Mouse (Mus musculus) limb, embryonic 14.5 days (tissue): ENCODE measurements at regions not wholly inside any gene's neighbourhood (a gene's known extent, or its start where the extent isn't known, plus 50 kb on each side); places are given as distances from the start of the nearest gene placed in this dataset.

ENCODE experiments used
- ATAC-seq: fragments of 200-750 bp; cut with Nextera tagmentation; 2 replicates; pipeline ENCODE4 v1.8.0; 2017; ENCODE audit warnings: low read depth, moderate number of reproducible peaks, moderate TSS enrichment; ENCODE audit not compliant: low FRiP score
- DNase-seq: peaks from one replicate; pipeline ENCODE4 v3.0.0-alpha.2; 2015; ENCODE audit warnings: low spot score
- H3K27ac ChIP-seq: fragments of 300-500 bp; sonication (generic); replicated peaks from 2 replicates; pipeline ENCODE4 v1.5.1; 2014; ENCODE audit warnings: low read depth, mild to moderate bottlenecking, low read length, moderate library complexity, mixed read lengths
- H3K27me3 ChIP-seq: fragments of 300-500 bp; sonication (generic); 2 replicates; pipeline ENCODE4 v1.6.1; 2014; ENCODE audit warnings: low read length, mixed read lengths; ENCODE audit not compliant: control insufficient read depth, insufficient read depth
- H3K36me3 ChIP-seq: fragments of 300-500 bp; sonication (generic); 2 replicates; pipeline ENCODE4 v1.6.1; 2014; ENCODE audit warnings: mild to moderate bottlenecking, low read length, moderate library complexity, mixed read lengths; ENCODE audit not compliant: control insufficient read depth, insufficient read depth
- H3K4me1 ChIP-seq: fragments of 300-500 bp; sonication (generic); 2 replicates; pipeline ENCODE4 v1.6.1; 2014; ENCODE audit warnings: antibody characterized with exemption, low read length, mixed read lengths; ENCODE audit not compliant: control insufficient read depth, insufficient read depth
- H3K4me2 ChIP-seq: fragments of 300-500 bp; sonication (generic); replicated peaks from 2 replicates; pipeline ENCODE4 v1.6.1; 2014; ENCODE audit warnings: low read depth, mild to moderate bottlenecking, low read length, moderate library complexity; ENCODE audit not compliant: severe bottlenecking
- H3K4me3 ChIP-seq: fragments of 300-500 bp; sonication (generic); replicated peaks from 2 replicates; pipeline ENCODE4 v1.5.1; 2014; ENCODE audit warnings: low read length
- H3K9ac ChIP-seq: fragments of 300-500 bp; sonication (generic); 2 replicates; pipeline ENCODE4 v1.6.1; 2014; ENCODE audit warnings: mild to moderate bottlenecking, low read depth, low read length, moderate library complexity; ENCODE audit not compliant: severe bottlenecking
- H3K9me3 ChIP-seq: fragments of 300-500 bp; sonication (generic); 2 replicates; pipeline ENCODE4 v1.6.1; 2016; ENCODE audit warnings: low read length; ENCODE audit not compliant: control insufficient read depth
- POLR2A ChIP-seq: fragments of 200-500 bp; IDR thresholded peaks from 2 replicates; pipeline ENCODE4 v1.8.0; 2012; ENCODE audit warnings: inconsistent platforms, mild to moderate bottlenecking, moderate library complexity, borderline replicate concordance; ENCODE audit not compliant: insufficient read depth, insufficient read length; ENCODE audit errors: extremely low read depth
- WGBS: fragments of 180-500 bp; shearing (Covaris S2); extraction: QIAGEN DNeasy Blood & Tissue Kit; methylation state at CpG from one replicate; pipeline ENCODE4 v1.1.7; 2014; 5-methylcytosine and 5-hydroxymethylcytosine counted together

- WGBS = 19% methylated on average over 7 of the region's 7 CpGs
- DNase-seq (peak; percentile 89), ATAC-seq (peak; percentile 67; the same call in 1 of the 2 replicates)
- Histone ChIP-seq H3K9ac (no peak overlapping the region), H3K4me2 (no peak overlapping the region), H3K36me3 (no peaks in the 10 kb centered on the region), H3K4me3 (no peak overlapping the region), H3K27me3 (no peaks in the 10 kb centered on the region), H3K9me3 (no peaks in the 10 kb centered on the region), H3K27ac (no peak overlapping the region), H3K4me1 (no peaks in the 10 kb centered on the region)
- TF ChIP-seq POLR2A = no peak
Observed at GRCm38 (mm10) chr1:55874143-55874867, 468.6 kb downstream of the Plcl1 start.

GRCm38 (mm10) chr1:55874868-55875144, 469.1 kb downstream of the Plcl1 start:
- Histone ChIP-seq H3K9ac (no peak overlapping the region), H3K4me1 (no peaks in the 10 kb centered on the region), H3K36me3 (no peaks in the 10 kb centered on the region), H3K4me2 (no peak overlapping the region), H3K4me3 (no peak overlapping the region), H3K27ac (no peak overlapping the region), H3K9me3 (no peaks in the 10 kb centered on the region), H3K27me3 (no peaks in the 10 kb centered on the region)
- TF ChIP-seq POLR2A = no peak
- DNase-seq (peak; percentile 44), ATAC-seq (no peak)
- 71% methylated on average over 4 of the region's 4 CpGs for WGBS

GRCm38 (mm10) chr1:55884576-55884975, 478.9 kb downstream of the Plcl1 start:
- no peak overlapping the region for H3K4me3 ChIP-seq
- peaks cover 5% of the 10 kb centered on the region; the same call in 1 of the 2 replicates for H3K27me3 ChIP-seq
- ATAC-seq (no peak), DNase-seq (no peak)
- H3K36me3 ChIP-seq = no peaks in the 10 kb centered on the region
- 0 out of 2 replicates have a peak, but pooled peaks cover 3% of the 10 kb centered on the region for H3K9me3 ChIP-seq
- no peak overlapping the region for H3K27ac ChIP-seq
- no peak overlapping the region for H3K9ac ChIP-seq
- TF ChIP-seq POLR2A = no peak
- H3K4me2 ChIP-seq = no peak overlapping the region
- H3K4me1 ChIP-seq = no peaks in the 10 kb centered on the region

GRCm38 (mm10) chr1:55886383-55887070, 480.8 kb downstream of the Plcl1 start:
- Histone ChIP-seq H3K4me2 (no peak overlapping the region), H3K9ac (no peak overlapping the region), H3K9me3 (no peaks in the 10 kb centered on the region), H3K36me3 (no peaks in the 10 kb centered on the region), H3K4me1 (no peaks in the 10 kb centered on the region), H3K27ac (no peak overlapping the region), H3K27me3 (peaks cover 5% of the 10 kb centered on the region; the same call in 1 of the 2 replicates), H3K4me3 (no peak overlapping the region)
- peak; percentile 85 for DNase-seq
- TF ChIP-seq POLR2A = no peak
- no peak for ATAC-seq
- 22% methylated on average over 5 of the region's 5 CpGs for WGBS

- Histone ChIP-seq H3K9me3 (no peaks in the 10 kb centered on the region), H3K4me2 (no peak overlapping the region), H3K4me3 (no peak overlapping the region), H3K27ac (no peak overlapping the region), H3K9ac (no peak overlapping the region), H3K27me3 (peaks cover 10% of the 10 kb centered on the region; the same call in 1 of the 2 replicates), H3K4me1 (no peaks in the 10 kb centered on the region), H3K36me3 (no peaks in the 10 kb centered on the region)
- no peak for DNase-seq
- WGBS = 49% methylated on average over 7 of the region's 7 CpGs
- ATAC-seq = no peak
- TF ChIP-seq POLR2A = no peak
Observed at GRCm38 (mm10) chr1:55887386-55887785, 481.7 kb downstream of the Plcl1 start.
